Mouse (Mus musculus): ENCODE results near the gene B4galnt1. TPM values are rescaled to one million over a fixed set of nuclear protein-coding genes. Genes with fewer than 3 reads are reported as not detected.
"Not testable (repeated sequence)": the region's sequence is repeated elsewhere in the genome, so short reads cannot be mapped to it uniquely, and the experiment has no call there.

B4galnt1 gene
- polyA plus RNA-seq, 1 experiment from 2014 or later = 21.6 TPM

DNA sequence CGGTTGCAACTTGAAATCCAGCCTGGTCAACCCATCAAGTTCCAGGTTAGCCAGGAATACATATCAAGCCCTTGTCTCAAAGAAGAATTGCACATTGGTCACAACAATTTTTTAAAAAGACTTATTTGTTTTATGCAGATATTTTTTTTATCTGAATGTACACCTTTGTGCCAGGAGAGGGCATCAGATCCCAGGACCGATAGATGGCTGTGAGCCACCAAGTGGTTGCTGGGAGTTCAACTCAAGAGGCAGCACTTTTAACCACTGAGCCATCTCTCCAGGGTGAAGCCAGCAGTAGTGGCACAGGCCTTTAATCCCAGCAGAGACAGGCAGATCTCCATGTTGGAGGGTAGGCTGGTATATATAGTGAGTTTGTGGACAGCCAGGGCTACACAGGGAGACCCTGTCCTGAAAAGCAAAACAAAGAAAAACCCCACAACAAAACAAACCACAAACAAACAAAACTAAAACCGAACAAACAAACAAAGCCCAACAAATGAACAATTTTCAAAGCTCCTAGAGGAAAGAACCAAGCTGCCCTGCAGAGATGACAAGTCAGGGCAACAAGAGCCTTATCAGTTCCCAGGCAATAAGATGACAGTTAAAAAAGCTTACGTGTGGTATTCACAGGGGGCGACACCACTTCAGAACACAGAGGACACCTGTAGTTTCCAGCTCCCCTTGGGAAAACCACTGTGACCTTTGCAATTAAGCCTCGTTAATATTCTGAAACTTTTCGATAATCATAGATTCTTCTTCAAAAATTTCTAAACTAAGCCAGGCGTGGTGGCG, 39.6 kb upstream of the B4galnt1 start:
- no peak overlapping the region for H3K4me3 ChIP-seq (ENCODE audit: low read depth, low read length)
- 62% methylated on average over 9 of the region's 9 CpGs for WGBS
- no peak for DNase-seq (ENCODE audit: low spot score)

DNA sequence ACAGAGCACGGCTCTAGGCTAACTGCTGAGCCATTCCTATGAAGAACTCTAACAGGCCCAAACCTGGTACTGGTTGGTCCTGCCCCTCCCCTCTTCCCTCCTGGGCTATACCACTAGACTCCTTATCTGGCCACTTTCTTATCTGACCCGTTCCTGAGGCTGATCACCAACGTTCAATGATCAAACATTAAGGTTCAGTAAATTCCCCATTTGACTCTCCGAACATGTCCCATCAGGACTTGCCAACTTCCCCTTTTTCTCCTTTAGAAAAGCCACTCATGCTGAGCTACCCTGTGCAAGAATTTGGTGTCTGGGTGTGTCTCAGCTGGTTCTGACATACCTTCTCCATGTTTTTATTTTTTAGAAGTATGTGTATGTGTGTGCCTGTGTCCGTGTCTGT, 38.4 kb upstream of the B4galnt1 start:
- 50% methylated on average over 5 of the region's 5 CpGs for WGBS
- no peak overlapping the region for H3K9ac ChIP-seq (ENCODE audit: low read depth, low read length)
- peak overlapping the region; percentile 21 for H3K4me2 ChIP-seq
- peak; percentile 35 for ATAC-seq (replicated peaks; ENCODE audit: low FRiP score)
- H3K27ac ChIP-seq (ENCODE audit: low read depth, low read length) = peak overlapping the region; percentile 81
- no peak for DNase-seq (ENCODE audit: low spot score)
- no peaks in the 10 kb centered on the region for H3K27me3 ChIP-seq (replicated peaks; ENCODE audit: control insufficient read depth, insufficient read depth, low read length)
- no peaks in the 10 kb centered on the region for H3K9me3 ChIP-seq (ENCODE audit: control insufficient read depth, low read length)
- no peaks in the 10 kb centered on the region for H3K36me3 ChIP-seq (ENCODE audit: control insufficient read depth, insufficient read depth, low read length)
- peaks cover 42% of the 10 kb centered on the region for H3K4me1 ChIP-seq (replicated peaks; ENCODE audit: control insufficient read depth, insufficient read depth, low read length)
- no peak overlapping the region for H3K4me3 ChIP-seq (ENCODE audit: low read depth, low read length)

More for the DNA sequence above, 39.6 kb upstream of the B4galnt1 start:
- Histone ChIP-seq H3K36me3 (ENCODE audit: control insufficient read depth, insufficient read depth, low read length) (no peaks in the 10 kb centered on the region), H3K27me3 (replicated peaks; ENCODE audit: control insufficient read depth, insufficient read depth, low read length) (no peaks in the 10 kb centered on the region), H3K9me3 (ENCODE audit: control insufficient read depth, low read length) (no peaks in the 10 kb centered on the region), H3K4me1 (replicated peaks; ENCODE audit: control insufficient read depth, insufficient read depth, low read length) (peaks cover 44% of the 10 kb centered on the region), H3K9ac (ENCODE audit: low read depth, low read length) (no peak overlapping the region), H3K4me2 (no peak overlapping the region), H3K27ac (ENCODE audit: low read depth, low read length) (peak overlapping the region; percentile 81; the same call in 1 of the 2 replicates)
- no peak for ATAC-seq (replicated peaks; ENCODE audit: low FRiP score)

DNA sequence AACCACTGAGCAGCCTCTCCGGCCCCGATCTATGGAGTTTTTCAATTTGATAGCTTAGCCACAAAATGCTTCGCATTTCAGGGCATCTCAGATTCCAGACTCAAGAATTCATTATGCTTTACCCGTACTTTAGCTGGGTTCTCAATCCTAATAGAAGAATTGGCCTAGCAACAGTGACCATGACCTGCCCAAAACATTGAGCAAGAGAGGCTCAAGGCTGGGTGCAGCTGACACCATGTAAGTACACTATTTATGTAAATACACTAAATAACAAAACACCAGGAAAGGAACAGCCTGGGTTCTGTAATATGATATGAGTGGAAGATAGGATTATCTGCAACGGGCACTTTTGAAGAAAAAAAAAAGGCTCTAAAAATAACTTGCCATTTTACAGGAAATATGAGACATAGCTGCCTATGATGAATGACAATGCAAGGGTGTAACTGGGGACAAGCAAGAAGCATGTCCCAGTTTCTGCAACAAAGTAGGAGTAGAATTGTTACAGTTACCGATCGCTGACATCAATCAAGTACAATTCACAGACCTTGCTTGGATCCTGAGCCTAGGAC, 37.2 kb upstream of the B4galnt1 start:
- H3K9me3 ChIP-seq (ENCODE audit: control insufficient read depth, low read length) = no peaks in the 10 kb centered on the region
- H3K36me3 ChIP-seq (ENCODE audit: control insufficient read depth, insufficient read depth, low read length) = no peaks in the 10 kb centered on the region
- H3K4me2 ChIP-seq = no peak overlapping the region
- DNase-seq (ENCODE audit: low spot score) (no peak), ATAC-seq (replicated peaks; ENCODE audit: low FRiP score) (no peak)
- H3K4me3 ChIP-seq (ENCODE audit: low read depth, low read length) = no peak overlapping the region
- H3K9ac ChIP-seq (ENCODE audit: low read depth, low read length) = no peak overlapping the region
- H3K27me3 ChIP-seq (replicated peaks; ENCODE audit: control insufficient read depth, insufficient read depth, low read length) = no peaks in the 10 kb centered on the region
- peaks cover 33% of the 10 kb centered on the region for H3K4me1 ChIP-seq (replicated peaks; ENCODE audit: control insufficient read depth, insufficient read depth, low read length)
- WGBS = 68% methylated on average over 7 of the region's 7 CpGs
- peak overlapping the region; percentile 34; the same call in 1 of the 2 replicates for H3K27ac ChIP-seq (ENCODE audit: low read depth, low read length)

DNA sequence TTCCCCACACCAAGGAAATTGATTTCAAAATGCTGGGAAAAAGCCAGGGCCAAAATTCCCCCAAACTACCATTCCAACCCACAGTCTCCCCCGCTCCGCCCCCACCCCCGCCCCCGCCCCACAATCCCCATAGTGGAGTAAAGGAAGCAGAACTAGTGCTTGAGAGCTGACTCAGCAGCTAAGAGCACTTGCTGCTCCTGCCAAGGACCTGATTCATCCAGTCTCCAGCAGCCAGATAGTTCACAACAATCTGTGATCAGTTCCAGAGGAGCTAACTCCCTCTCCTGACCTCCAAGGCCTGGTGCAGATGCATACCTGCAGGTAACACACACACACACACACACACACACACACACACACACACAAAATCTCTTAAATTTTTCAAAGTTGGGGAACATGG, 35.6 kb upstream of the B4galnt1 start:
- Histone ChIP-seq H3K4me2 (no peak overlapping the region), H3K36me3 (ENCODE audit: control insufficient read depth, insufficient read depth, low read length) (no peaks in the 10 kb centered on the region), H3K9me3 (ENCODE audit: control insufficient read depth, low read length) (no peaks in the 10 kb centered on the region), H3K4me1 (replicated peaks; ENCODE audit: control insufficient read depth, insufficient read depth, low read length) (peaks cover 24% of the 10 kb centered on the region), H3K4me3 (ENCODE audit: low read depth, low read length) (no peak overlapping the region), H3K27me3 (replicated peaks; ENCODE audit: control insufficient read depth, insufficient read depth, low read length) (no peaks in the 10 kb centered on the region), H3K27ac (ENCODE audit: low read depth, low read length) (no peak overlapping the region), H3K9ac (ENCODE audit: low read depth, low read length) (no peak overlapping the region)
- no peak for DNase-seq (ENCODE audit: low spot score)
- no peak for ATAC-seq (replicated peaks; ENCODE audit: low FRiP score)
- 67% methylated on average over 4 of the region's 4 CpGs for WGBS

DNA sequence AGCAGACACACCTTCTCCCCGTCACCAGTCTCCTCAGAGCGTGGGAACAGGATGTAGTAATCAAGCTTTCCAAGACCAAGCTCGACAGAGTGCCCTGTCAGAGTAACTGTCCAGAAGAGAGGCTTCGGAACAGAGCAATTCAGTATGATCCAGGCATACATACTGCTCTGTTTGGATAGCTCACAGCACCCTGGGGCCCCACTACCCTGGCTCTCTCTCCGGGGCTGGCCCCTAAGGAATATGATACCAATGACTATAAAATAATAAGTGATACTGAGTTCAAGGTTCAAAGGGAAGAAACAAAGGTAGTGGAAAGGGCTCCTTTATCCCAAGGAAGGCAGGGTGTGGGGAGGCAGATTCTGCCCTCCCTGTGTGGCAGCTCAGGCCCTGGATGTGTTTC, 32.6 kb upstream of the B4galnt1 start:
- Histone ChIP-seq H3K4me1 (replicated peaks; ENCODE audit: control insufficient read depth, insufficient read depth, low read length) (peaks cover 22% of the 10 kb centered on the region), H3K9me3 (ENCODE audit: control insufficient read depth, low read length) (no peaks in the 10 kb centered on the region), H3K36me3 (ENCODE audit: control insufficient read depth, insufficient read depth, low read length) (no peaks in the 10 kb centered on the region), H3K4me2 (no peak overlapping the region), H3K27me3 (replicated peaks; ENCODE audit: control insufficient read depth, insufficient read depth, low read length) (no peaks in the 10 kb centered on the region), H3K27ac (ENCODE audit: low read depth, low read length) (no peak overlapping the region), H3K9ac (ENCODE audit: low read depth, low read length) (no peak overlapping the region), H3K4me3 (ENCODE audit: low read depth, low read length) (no peak overlapping the region)
- DNase-seq (ENCODE audit: low spot score) = no peak
- WGBS = 66% methylated on average over 5 of the region's 5 CpGs
- ATAC-seq (replicated peaks; ENCODE audit: low FRiP score) = no peak

DNA sequence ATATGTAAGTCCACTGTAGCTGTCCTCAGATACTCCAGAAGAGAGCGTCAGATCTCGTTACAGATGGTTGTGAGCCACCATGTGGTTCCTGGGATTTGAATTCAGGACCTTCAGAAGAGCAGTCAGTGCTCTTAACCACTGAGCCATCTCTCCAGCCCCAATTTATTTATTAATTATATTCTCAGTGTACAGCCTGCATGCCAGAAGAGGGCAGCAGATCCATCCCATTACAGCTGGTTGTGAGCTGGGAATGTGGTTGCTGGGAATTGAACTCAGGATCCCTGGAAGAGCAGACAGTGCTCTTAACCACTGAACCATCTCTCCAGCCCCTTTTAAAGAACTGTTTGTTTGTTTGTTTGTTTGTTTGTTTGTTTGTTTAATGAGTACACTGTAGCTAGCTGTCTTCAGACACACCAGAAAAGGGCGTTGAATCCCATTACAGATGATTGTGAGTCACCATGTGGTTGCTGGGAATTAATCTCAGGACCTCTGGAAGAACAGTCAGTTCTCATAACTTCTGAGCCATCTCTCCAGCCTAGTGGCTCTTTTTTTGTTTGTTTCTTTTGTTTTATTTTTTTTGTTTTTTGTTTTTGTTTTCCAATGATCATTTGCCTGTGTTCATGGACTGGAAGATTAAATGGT, 30.5 kb upstream of the B4galnt1 start:
- not testable (repeated sequence) for H3K9me3 ChIP-seq (ENCODE audit: control insufficient read depth, low read length); DNase-seq (ENCODE audit: low spot score); H3K4me3 ChIP-seq (ENCODE audit: low read depth, low read length); H3K4me2 ChIP-seq; H3K36me3 ChIP-seq (ENCODE audit: control insufficient read depth, insufficient read depth, low read length); H3K27me3 ChIP-seq (replicated peaks; ENCODE audit: control insufficient read depth, insufficient read depth, low read length); H3K9ac ChIP-seq (ENCODE audit: low read depth, low read length); ATAC-seq (replicated peaks; ENCODE audit: low FRiP score); H3K27ac ChIP-seq (ENCODE audit: low read depth, low read length)
- WGBS = 90% methylated on average over 3 of the region's 3 CpGs
- H3K4me1 ChIP-seq (replicated peaks; ENCODE audit: control insufficient read depth, insufficient read depth, low read length) = peaks cover 23% of the 10 kb centered on the region

DNA sequence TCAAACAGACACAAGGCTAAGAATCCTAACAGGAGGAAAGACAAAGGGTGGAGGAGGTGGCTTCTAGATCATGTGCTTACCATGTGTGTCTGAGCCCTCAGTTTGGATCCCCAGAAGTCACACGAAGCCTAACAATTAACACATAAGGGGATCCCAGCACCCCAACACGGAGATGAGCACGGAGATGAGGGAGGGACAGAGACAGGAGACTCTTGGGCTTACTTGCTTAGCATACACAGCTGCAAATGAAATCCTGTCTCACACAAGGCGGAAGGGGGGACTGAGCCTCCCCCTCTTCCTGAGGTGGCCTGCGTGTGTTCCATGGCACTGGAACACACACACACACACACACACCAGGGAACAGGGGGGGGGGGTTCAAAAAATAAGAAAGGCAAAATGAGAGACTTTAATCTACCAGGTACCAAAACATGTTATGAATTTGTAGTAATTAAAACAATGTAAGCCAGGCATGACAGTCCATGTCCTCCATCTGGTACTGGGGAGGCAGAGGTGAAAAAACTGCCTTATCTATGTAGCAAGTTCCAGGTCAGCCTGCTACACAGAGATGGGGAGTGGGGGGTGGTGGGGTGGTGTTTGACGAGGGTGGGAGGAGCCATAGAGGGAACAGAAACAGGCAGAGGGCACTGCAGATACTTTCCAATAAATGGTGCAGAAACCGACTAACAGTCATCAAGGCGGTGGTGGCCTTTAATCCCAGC, 29.7 kb upstream of the B4galnt1 start:
- Histone ChIP-seq H3K4me2 (peak overlapping the region; percentile 46; the same call in 1 of the 2 replicates), H3K4me3 (ENCODE audit: low read depth, low read length) (no peak overlapping the region), H3K4me1 (replicated peaks; ENCODE audit: control insufficient read depth, insufficient read depth, low read length) (peaks cover 23% of the 10 kb centered on the region), H3K9ac (ENCODE audit: low read depth, low read length) (peak overlapping the region; percentile 44), H3K27ac (ENCODE audit: low read depth, low read length) (peak overlapping the region; percentile 73), H3K9me3 (ENCODE audit: control insufficient read depth, low read length) (no peaks in the 10 kb centered on the region), H3K36me3 (ENCODE audit: control insufficient read depth, insufficient read depth, low read length) (no peaks in the 10 kb centered on the region), H3K27me3 (replicated peaks; ENCODE audit: control insufficient read depth, insufficient read depth, low read length) (no peaks in the 10 kb centered on the region)
- ATAC-seq (replicated peaks; ENCODE audit: low FRiP score) = peak; percentile 93
- DNase-seq (ENCODE audit: low spot score) = peak; percentile 59
- WGBS = 33% methylated on average over 8 of the region's 8 CpGs

DNA sequence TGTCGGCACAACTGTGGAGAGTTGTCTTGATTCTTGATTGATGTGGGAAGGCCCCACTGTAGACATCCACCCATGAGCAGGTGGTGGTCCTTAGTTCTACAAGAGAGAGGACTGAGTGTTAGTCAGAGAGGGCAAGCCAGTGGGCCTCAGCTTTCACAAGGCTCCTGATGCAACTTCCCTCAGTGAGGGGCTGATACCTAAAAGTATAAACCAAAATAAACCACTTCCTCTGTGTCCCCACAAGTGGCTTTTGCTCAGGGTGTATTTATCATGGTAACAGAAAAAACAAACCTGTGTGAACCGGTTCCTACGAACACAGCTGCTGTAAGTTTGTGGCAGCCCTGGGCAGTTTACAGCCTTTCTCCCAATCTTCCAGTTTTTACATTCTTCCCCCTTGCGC, 28.5 kb upstream of the B4galnt1 start:
- 64% methylated on average over 4 of the region's 4 CpGs for WGBS
- ATAC-seq (replicated peaks; ENCODE audit: low FRiP score) (no peak), DNase-seq (ENCODE audit: low spot score) (no peak)
- Histone ChIP-seq H3K9ac (ENCODE audit: low read depth, low read length) (no peak overlapping the region), H3K4me1 (replicated peaks; ENCODE audit: control insufficient read depth, insufficient read depth, low read length) (peaks cover 23% of the 10 kb centered on the region), H3K9me3 (ENCODE audit: control insufficient read depth, low read length) (no peaks in the 10 kb centered on the region), H3K27ac (ENCODE audit: low read depth, low read length) (no peak overlapping the region), H3K27me3 (replicated peaks; ENCODE audit: control insufficient read depth, insufficient read depth, low read length) (no peaks in the 10 kb centered on the region), H3K36me3 (ENCODE audit: control insufficient read depth, insufficient read depth, low read length) (no peaks in the 10 kb centered on the region), H3K4me3 (ENCODE audit: low read depth, low read length) (no peak overlapping the region), H3K4me2 (no peak overlapping the region)
